Mouse (Mus musculus): Measurements from ENCODE around the gene Scfd2. TPM values are rescaled to one million over a fixed set of nuclear protein-coding genes. Genes with fewer than 3 reads are reported as not detected.

Gene Scfd2
- total RNA-seq, 1 experiment from 2014 or later, result 11.6 TPM

DNA sequence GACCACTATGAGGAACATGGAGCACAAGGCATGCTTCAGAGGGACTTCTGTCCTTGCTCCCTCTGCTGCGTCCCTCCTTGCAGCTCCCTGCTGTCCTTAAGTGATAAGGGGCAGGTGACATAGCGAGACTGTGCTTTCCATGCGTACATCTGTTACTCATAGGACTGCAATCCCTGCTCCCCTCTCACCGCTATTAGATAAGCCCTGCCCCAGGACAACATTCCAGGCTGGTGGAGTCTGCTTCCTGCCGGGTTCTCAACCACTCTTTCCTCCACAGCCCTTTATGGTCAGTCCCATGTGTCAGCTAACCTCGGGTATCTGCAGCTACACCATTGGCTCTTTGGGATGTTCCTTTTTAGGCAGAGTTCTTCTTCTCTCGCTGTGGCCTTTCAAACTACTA lies 323.1 kb downstream of the Scfd2 start:
- ATAC-seq (replicated peaks in 1 of 2; ENCODE audit: insufficient read depth in 1 of 2, low FRiP score in 2 of 2, low TSS enrichment in 1 of 2, low read depth in 1 of 2, poor library complexity in 2 of 2, severe bottlenecking in 2 of 2), result no peak

DNA sequence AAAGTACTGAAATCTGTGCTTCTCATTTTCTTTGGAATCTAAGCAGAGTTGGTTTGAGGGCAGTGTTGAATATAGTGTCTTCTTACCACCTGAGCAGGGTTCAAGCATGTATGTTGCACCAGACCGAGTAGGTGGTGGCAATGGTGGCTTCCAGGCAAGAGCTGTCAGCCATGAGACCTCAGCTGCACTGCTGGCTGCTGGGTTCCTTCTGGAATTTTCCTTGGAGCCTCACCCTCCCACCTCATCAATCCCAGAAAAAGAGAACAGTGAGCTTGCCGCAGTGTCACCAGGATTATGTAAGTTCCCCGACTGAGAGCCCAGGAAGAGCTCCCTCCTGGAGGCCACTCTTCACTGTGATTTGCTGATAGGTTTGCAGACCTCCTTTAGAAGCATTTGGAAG lies 324.4 kb downstream of the Scfd2 start:
- ATAC-seq (replicated peaks in 1 of 2; ENCODE audit: insufficient read depth in 1 of 2, low FRiP score in 2 of 2, low TSS enrichment in 1 of 2, low read depth in 1 of 2, poor library complexity in 2 of 2, severe bottlenecking in 2 of 2), result no peak

DNA sequence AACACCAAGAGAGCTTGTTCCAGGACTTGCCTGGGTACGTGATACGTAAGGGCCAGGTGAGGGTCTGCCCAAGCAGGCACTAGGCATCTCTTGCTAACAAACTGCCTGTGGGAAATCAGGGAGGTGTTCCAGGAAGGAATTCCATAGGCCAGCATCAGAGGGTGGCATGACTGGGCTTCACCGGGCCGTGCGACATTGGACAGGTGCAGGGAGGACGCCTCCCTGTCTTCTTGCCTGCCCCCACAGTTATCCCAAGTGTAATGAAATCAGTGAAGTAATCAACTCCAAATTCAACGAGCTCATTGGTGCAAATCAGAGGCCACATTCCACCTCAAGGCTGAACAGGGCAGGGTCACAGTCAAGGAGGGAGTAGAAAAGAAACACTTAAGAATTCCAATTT lies 324.9 kb downstream of the Scfd2 start:
- ATAC-seq (replicated peaks in 1 of 2; ENCODE audit: insufficient read depth in 1 of 2, low FRiP score in 2 of 2, low TSS enrichment in 1 of 2, low read depth in 1 of 2, poor library complexity in 2 of 2, severe bottlenecking in 2 of 2), result no peak; a peak in 1 of 4 replicates

DNA sequence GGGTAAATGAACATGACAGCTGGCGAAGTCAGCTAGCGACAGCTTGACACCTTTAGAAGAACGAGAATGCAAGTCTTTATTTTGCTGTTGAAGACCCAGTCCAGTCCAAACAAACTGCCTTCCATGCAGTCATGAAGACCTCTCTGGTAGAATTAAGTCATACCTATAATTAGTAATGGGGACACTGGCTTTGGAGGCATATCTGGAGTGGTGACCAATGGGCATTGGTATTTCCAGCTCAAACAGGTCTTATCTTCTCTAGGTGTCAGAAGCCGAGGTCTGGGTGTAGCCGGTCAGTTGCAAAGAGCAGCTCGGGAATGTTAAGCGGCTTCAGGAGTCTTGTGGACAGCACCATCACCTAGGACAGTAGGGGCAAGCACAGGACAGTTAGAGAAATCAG lies 325.5 kb downstream of the Scfd2 start:
- no peak for ATAC-seq (replicated peaks in 1 of 2; ENCODE audit: insufficient read depth in 1 of 2, low FRiP score in 2 of 2, low TSS enrichment in 1 of 2, low read depth in 1 of 2, poor library complexity in 2 of 2, severe bottlenecking in 2 of 2)

DNA sequence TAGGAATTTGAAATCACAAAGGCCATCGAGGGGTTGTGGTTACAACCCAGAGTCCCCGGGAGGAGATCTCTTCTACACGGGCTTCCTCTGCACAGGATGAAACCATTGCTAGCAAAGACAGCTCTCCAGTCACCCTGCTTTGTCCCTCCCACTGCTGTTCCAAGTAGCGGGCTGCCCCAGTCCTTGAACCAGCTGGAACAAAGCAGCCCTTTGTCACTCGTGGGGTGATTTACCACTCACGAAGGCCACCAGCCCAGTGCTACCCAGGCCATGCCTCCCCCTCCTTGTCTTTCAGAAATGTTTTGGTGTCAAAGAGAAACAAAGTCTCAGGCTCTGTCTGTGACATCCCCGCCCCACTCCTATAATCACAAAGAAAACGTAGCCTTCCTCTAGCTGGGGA lies 326.1 kb downstream of the Scfd2 start:
- ATAC-seq (replicated peaks in 1 of 2; ENCODE audit: insufficient read depth in 1 of 2, low FRiP score in 2 of 2, low TSS enrichment in 1 of 2, low read depth in 1 of 2, poor library complexity in 2 of 2, severe bottlenecking in 2 of 2), result no peak

DNA sequence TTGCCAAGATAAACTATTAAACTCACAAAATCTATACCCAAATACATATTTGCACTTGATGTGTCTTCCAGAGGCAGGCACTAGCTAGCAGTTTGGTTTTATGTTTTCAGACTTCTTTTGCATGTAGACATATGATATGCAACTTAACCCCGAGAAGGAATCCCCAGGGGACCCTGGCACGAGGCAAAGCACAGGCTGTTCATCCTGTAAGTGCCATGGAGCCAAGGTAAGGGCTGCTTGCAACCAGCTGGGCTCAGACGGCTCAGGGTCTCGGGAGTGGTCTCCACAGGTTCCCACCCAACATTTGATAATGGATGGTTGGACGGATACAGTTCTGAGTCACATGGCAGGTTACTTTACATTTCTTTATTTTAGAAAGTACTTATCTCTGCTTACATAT lies 327.1 kb downstream of the Scfd2 start:
- no peak for ATAC-seq (replicated peaks in 1 of 2; ENCODE audit: insufficient read depth in 1 of 2, low FRiP score in 2 of 2, low TSS enrichment in 1 of 2, low read depth in 1 of 2, poor library complexity in 2 of 2, severe bottlenecking in 2 of 2)

DNA sequence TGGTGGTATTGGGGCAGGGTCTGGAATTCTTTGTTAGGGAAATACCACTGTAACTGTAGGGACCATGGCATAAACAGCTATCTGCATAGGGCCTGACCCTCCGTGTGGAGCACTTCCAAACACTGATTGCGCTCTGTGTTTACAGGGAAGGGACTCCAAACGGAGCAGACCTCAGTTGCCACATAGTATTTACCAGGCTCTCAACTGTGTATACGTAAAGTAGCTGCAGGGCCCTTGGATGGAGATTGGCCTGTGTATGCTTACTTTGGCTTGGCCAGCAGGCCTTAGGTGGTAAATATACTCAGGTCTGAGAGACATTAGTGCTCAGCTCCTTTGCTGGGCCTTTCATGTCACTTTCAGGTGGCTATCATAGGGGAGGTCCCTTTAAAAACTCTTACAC lies 329.0 kb downstream of the Scfd2 start:
- no peak for ATAC-seq (replicated peaks in 1 of 2; ENCODE audit: insufficient read depth in 1 of 2, low FRiP score in 2 of 2, low TSS enrichment in 1 of 2, low read depth in 1 of 2, poor library complexity in 2 of 2, severe bottlenecking in 2 of 2)

DNA sequence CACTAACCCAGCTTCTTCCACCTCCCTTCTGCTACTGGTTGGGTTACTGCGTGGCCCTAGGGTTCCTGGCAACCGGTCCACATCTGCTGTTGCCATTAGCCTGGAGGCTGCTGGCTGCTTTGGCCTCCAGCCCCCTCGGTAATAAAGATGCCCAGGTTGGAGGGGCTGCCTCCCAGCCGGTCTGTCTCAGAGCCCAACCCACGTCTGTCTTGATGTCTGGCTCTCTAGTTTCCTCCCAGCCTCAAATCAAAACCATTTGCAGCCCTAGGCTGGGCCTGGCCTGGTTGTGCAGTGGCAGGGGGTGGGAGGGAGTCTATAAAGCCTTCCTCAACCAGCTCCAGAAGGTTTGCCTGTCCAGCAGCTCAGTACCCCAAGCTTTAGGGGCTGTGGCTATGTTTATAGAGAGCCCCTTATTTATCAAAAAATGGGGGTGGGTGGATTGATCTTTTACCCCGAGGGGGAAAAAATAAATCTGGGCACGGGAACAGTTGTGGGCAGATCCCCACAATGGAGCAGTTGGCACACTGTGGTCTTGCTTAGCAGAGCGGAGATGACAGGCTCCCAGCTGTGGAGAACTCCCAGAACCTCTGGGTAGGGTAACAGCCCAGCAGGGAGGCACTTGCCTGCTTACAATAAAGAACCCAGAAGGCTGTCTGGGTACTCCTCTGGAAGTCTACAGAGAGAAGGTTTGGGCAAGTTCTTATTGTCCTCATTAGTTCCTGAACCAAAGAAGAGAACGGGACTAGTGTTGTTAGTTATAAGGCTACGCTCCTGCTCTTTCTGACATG lies 329.8 kb downstream of the Scfd2 start:
- ATAC-seq (replicated peaks in 1 of 2; ENCODE audit: insufficient read depth in 1 of 2, low FRiP score in 2 of 2, low TSS enrichment in 1 of 2, low read depth in 1 of 2, poor library complexity in 2 of 2, severe bottlenecking in 2 of 2), result no peak

DNA sequence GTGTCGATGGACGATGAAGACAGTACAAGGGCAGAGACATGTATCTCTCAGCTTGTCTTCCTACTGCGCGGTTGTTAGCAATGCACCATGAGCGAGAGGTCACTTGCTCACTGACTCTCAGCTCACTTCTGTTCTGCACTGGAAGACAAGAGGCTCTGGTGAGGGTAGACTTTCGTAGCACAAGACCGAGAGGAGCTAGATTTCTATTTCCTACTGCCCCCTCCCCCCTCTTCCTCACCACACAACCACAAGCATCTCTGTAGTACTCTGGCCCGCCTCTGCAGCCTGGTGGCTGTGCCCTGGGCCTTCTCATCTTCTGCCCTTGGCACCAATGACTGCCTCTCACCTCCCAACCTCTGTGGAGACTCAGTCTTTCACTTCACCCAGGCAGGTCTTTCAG lies 331.1 kb downstream of the Scfd2 start:
- ATAC-seq (replicated peaks in 1 of 2; ENCODE audit: insufficient read depth in 1 of 2, low FRiP score in 2 of 2, low TSS enrichment in 1 of 2, low read depth in 1 of 2, poor library complexity in 2 of 2, severe bottlenecking in 2 of 2), result peak; percentile 43 to 44; a peak in 3 of 4 replicates

DNA sequence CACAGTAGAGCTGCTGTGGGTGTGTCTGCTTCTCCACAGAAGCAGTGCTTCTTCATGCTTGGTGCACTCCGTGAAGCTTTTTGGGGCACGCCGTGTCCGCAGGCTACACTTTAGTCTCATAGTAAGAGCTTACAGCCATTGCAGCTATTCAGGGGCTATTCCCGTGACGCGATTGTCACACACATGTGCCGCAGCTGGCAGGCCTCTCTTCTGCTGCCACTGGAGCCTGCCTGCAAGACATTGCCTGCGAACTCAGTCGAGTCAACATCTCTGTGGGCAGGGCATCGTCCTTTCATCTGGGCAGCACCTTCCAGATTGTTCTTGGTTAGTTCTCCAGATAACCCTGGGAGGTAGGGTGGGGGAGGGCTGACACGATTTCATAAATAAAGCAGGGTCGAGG lies 331.8 kb downstream of the Scfd2 start:
- ATAC-seq (replicated peaks in 1 of 2; ENCODE audit: insufficient read depth in 1 of 2, low FRiP score in 2 of 2, low TSS enrichment in 1 of 2, low read depth in 1 of 2, poor library complexity in 2 of 2, severe bottlenecking in 2 of 2), result no peak

DNA sequence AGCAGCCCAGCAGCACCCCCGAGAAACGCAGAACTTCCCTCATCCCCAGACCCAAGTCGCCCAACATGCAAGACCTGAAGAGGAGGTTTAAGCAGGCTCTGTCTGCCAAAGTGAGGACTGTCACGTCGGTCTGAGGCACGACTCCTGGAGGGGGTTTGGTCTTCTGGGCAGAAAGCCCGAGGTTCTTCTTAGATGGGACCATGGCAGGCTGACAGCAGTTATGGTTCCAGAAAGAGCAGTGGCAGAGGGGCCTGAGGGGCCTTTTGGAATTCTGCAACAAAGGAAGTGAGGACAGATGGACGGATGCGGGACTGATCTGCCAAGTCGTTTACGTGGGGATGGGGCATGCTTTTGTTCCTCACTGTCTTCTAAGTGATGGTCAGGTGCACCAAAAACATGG lies 333.1 kb downstream of the Scfd2 start:
- ATAC-seq (replicated peaks in 1 of 2; ENCODE audit: insufficient read depth in 1 of 2, low FRiP score in 2 of 2, low TSS enrichment in 1 of 2, low read depth in 1 of 2, poor library complexity in 2 of 2, severe bottlenecking in 2 of 2), result no peak

DNA sequence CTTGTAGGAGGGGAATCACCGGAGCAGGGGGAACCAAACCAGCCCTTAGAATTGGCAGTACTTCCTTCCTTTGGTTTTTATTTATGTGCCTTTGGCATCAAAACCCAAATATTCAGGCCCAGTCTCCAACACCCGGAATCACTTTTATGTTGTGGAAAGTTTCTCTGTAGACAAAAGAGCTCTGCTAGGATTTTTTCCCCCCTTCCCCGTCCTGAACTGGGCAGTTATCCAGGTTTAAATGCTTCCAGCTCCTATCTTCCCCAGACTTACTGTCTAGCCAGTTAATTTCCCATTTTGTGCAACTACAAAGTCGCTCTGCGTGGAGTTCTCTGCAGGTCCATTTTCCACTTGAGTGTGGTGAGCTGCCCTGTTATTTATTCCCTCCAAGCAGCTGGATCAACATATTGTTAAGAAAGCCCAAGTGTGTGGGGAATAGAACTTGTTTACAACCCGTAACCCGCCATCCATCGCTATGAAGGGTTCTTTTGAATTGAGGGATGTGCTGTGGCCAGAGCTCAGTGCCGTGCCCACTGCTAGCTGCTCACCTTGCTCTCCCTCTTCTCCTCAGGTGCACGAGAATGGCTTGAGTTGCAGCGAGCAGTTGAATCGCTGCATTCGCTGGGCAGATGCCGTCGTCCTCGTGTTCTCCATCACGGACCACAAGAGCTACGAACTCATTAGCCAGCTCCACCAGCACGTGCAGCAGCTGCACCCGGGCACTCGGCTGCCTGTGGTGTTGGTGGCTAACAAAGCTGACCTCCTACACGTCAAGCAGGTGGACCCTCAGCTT lies 333.8 kb downstream of the Scfd2 start:
- peak in 1 of 2 experiments; percentile 22; a peak in 1 of 4 replicates for ATAC-seq (replicated peaks in 1 of 2; ENCODE audit: insufficient read depth in 1 of 2, low FRiP score in 2 of 2, low TSS enrichment in 1 of 2, low read depth in 1 of 2, poor library complexity in 2 of 2, severe bottlenecking in 2 of 2)

DNA sequence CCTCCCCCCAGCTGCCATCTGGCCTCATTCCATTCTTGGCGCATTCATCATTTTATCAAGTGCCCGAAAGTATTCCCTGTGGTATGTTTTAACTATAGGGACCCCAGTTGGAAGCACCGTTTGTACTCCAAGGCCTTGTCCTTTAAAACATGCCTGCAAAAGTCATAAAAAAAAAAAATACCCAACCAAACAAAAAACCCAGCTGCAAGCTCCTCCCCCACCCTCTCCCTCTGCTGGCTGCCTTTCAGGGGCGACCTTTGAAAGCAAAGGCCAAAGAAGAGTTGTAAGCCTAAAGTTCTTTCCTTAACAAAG lies 335.3 kb downstream of the Scfd2 start:
- ATAC-seq (replicated peaks in 1 of 2; ENCODE audit: insufficient read depth in 1 of 2, low FRiP score in 2 of 2, low TSS enrichment in 1 of 2, low read depth in 1 of 2, poor library complexity in 2 of 2, severe bottlenecking in 2 of 2), result no peak

DNA sequence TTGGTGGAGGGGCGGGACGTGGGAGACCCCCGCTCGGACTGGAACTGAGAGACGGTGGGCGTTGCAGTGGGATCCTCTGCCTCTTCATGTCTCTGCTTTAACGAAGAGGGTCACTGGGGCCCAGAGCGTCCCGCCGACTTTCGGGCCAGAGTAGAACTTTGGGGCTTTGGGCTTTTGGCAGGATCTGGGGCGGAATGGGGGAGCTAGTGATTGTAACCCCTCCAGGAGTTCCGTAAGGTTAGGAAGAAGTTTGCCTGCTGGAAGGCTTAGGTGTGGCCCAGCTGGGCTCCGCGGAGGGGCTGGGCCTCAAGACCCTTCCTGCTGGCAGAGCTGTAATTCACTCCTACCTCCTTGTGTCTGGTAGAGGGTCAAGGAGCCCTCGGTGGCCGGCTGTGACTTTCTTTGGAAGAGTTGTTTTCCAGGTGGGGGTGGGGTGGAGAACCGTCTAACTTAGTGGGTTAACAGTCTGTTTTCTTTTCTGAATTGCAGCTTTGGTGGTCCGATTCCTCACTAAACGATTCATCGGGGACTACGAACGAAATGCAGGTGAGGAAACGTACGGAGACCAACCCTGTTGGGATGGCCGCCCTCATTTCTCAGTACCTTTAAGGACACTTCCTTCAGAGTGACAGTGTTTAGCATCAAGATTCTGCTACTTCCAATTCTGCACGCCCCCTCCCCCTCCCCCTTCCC lies 335.8 kb downstream of the Scfd2 start:
- ATAC-seq (replicated peaks in 1 of 2; ENCODE audit: insufficient read depth in 1 of 2, low FRiP score in 2 of 2, low TSS enrichment in 1 of 2, low read depth in 1 of 2, poor library complexity in 2 of 2, severe bottlenecking in 2 of 2), result no peak

DNA sequence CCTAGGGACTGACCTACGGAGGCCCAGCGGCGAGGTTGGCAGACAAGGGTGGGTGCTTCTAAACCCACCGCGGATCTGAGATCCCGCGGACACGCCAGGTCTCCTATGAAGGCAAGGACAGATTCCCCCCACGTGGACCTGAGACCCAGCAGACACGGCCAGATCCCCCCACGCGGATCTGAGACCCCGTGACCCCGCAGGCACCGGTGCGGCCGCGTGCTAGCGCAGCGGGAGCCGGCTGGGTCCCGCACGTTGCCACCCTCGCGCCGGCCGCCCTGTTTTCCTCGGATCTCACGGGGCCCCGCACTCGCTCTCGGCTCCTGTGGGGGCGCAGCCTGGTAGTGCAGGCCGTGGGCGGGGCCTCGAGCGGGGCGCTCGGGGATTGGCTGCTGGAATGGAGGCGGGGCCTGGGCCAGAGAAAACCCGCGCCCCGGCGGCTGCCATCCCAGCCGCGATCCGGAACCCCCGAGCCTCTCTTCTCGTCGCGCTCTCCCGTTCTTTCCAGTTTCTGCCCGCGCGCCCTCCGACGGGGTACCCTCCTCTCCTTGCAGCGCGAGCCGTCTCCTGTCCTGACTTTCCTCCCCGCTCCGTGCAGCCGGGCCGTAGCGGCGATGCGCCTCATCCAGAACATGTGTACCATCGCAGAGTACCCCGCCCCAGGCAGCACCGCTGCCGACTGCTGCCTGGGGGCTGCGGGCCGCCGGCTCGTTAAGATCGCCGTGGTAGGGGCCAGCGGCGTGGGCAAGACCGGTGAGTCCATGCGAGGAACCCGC lies 336.5 kb downstream of the Scfd2 start, which contains the start of gene Rasl11b:
Gene Rasl11b, plus strand, starts transcription at position 446 of the 773 bp plus-strand sequence.
- peak; percentile 86 to 91 for ATAC-seq (replicated peaks in 1 of 2; ENCODE audit: insufficient read depth in 1 of 2, low FRiP score in 2 of 2, low TSS enrichment in 1 of 2, low read depth in 1 of 2, poor library complexity in 2 of 2, severe bottlenecking in 2 of 2)

DNA sequence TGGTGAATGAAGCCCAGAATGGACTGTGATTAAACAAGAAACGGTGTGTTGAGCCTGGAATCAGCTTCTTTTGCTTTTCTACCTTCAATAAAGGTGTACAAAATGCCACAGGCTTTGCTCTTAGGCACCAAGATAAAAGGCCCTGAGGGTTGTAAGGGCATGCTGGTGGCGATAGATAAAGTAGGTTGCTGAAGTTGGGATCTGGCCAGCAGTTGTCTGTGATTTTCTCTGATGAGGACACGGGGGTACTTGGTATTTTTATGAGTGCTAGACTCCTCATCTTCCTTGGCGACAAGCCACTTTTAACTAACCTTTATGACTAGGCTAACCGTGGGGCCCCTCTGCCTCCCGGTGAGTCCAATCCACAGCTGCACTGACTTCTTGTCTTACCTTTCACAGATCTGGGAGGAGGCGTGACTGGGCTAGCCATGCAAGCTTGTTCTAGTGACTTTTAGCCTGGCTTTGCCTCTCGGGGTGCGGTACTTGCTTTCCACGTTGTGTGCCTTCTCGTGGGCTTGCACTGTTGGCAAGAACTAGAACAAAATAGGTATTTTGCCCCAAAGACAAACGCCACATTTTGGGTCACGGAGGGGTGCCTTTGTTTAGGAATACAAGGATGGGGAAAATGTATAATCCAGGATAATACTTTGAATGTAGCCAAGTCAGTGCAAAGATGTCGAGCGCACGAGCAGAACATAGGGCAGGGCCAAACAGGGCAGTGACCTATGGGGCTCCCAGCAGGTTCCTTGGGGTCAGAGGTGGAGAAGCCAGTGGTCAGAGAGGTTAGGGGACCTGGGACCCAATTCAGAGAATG lies 337.3 kb downstream of the Scfd2 start:
- ATAC-seq (replicated peaks in 1 of 2; ENCODE audit: insufficient read depth in 1 of 2, low FRiP score in 2 of 2, low TSS enrichment in 1 of 2, low read depth in 1 of 2, poor library complexity in 2 of 2, severe bottlenecking in 2 of 2), result no peak

DNA sequence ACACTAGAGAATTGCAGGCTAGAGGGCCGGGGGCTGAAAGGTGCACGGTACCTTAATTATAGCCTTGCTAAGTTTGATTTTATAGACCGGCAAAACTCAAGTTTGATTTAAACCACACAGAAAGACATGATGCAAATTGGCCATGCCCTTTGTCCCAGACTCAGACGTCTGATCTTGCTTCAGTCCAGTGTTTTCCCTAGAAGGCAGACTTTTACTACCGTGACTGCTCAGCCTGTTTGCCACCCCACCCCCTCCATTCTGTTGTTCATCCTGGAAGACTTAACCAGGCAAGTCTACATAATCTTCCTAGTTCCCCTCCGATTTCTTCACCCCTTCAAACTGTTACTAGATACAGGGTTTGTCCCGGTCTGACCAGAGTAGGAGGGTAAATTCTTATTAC lies 337.9 kb downstream of the Scfd2 start:
- ATAC-seq (replicated peaks in 1 of 2; ENCODE audit: insufficient read depth in 1 of 2, low FRiP score in 2 of 2, low TSS enrichment in 1 of 2, low read depth in 1 of 2, poor library complexity in 2 of 2, severe bottlenecking in 2 of 2), result no peak
